Mouse (Mus musculus) gastrocnemius, adult 8-10 months (tissue): Measurements from ENCODE around the gene Sppl2b. TPM values are rescaled to one million over a fixed set of nuclear protein-coding genes. Genes with fewer than 3 reads are reported as not detected.

Source experiments
- DNase-seq, 2 experiments: peaks; one replicate each; pipeline ENCODE4 v3.0.0; 2022; ENCODE audit warnings: low spot score in 2 of 2
- microRNA-seq: library from miRNA; unstranded; fragments of <30 nt; microRNA quantifications from one replicate; pipeline ENCODE4 v1.2.0, GENCODE M21; 2022
- total RNA-seq, 4 experiments: library from RNA; stranded (reverse); gene quantifications; 2 replicates each; pipeline ENCODE4 v1.2.4; 2022

Gene Sppl2b
- total RNA-seq, 4 experiments from 2014 or later, result 11.3 to 12.5 (median 11.7) TPM

GRCm38 (mm10) chr10:80917336-80917778 is 62.3 kb downstream of the Sppl2b start:
- DNase-seq, result no peak

- DNase-seq, result peak in 1 of 2 experiments; percentile 60
Observed at GRCm38 (mm10) chr10:80917779-80918434, 62.8 kb downstream of the Sppl2b start, which contains the start of gene Lmnb2. Lmnb2 (minus strand) TSS chr10:80918245.

Small RNA genes lying within 50 kb of the gene (microRNA-seq; reads per million reads assigned to microRNA genes)
- 4.2 reads per million for gene Mir1982

Other genes with a start within 250 kb of the Sppl2b start
- under 1 TPM in 2 of 4 experiments, not detected in 2; 0.20 to 0.24 TPM for gene Gm49322, start 249.3 kb upstream of the Sppl2b start, total RNA-seq
- 100 to 1,000 TPM; 124 to 147 (median 144) TPM for gene Csnk1g2, start 232.4 kb upstream of the Sppl2b start, total RNA-seq
- 10 to 100 TPM; 36.7 to 40.7 (median 39.7) TPM for gene Btbd2, start 198.2 kb upstream of the Sppl2b start, total RNA-seq
- 100 to 1,000 TPM; 226 to 292 (median 253) TPM for gene Mknk2, start 177.2 kb upstream of the Sppl2b start, total RNA-seq
- gene Mob3a, start 153.3 kb upstream of the Sppl2b start, total RNA-seq, result 1 to 10 TPM; 2.6 to 3.6 (median 3.4) TPM
- gene Izumo4, start 153.1 kb upstream of the Sppl2b start, total RNA-seq, result 1 to 10 TPM; 1.0 to 3.1 (median 2.7) TPM
- gene Ap3d1, start 113.0 kb upstream of the Sppl2b start, total RNA-seq, result 10 to 100 TPM; 24.1 to 29.3 (median 27.8) TPM
- gene Dot1l, start 100.1 kb upstream of the Sppl2b start, total RNA-seq, result 10 to 100 TPM; 12.4 to 13.8 (median 13.5) TPM
- gene Sf3a2, start 57.1 kb upstream of the Sppl2b start, total RNA-seq, result 10 to 100 TPM; 26.0 to 33.2 (median 29.9) TPM
- gene Plekhj1, start 56.6 kb upstream of the Sppl2b start, total RNA-seq, result 10 to 100 TPM; 24.2 to 34.4 (median 32.0) TPM
- gene Amh, start 50.0 kb upstream of the Sppl2b start, total RNA-seq, result under 1 TPM in 3 of 4 experiments, not detected in 1; 0.22 to 0.40 (median 0.24) TPM
- gene Jsrp1, start 41.8 kb upstream of the Sppl2b start, total RNA-seq, result 100 to 1,000 TPM; 455 to 508 (median 490) TPM
- 1,000 to 10,000 TPM in 1 of 4 experiments, 100 to 1,000 TPM in 3; 735 to 1,031 (median 850) TPM for gene Oaz1, start 28.6 kb upstream of the Sppl2b start, total RNA-seq
- 10 to 100 TPM in 3 of 4 experiments, 1 to 10 TPM in 1; 7.4 to 12.5 (median 10.4) TPM for gene Lingo3, start 11.2 kb upstream of the Sppl2b start, total RNA-seq
- 10 to 100 TPM in 3 of 4 experiments, 1 to 10 TPM in 1; 6.2 to 19.0 (median 14.5) TPM for gene Lsm7, start 66 bp upstream of the Sppl2b start, total RNA-seq
- under 1 TPM in 1 of 4 experiments, not detected in 3; 0.13 TPM for gene Tmprss9, start 16.6 kb downstream of the Sppl2b start, total RNA-seq
- gene Timm13, start 45.7 kb downstream of the Sppl2b start, total RNA-seq, result 100 to 1,000 TPM; 119 to 143 (median 123) TPM
- 1 to 10 TPM; 2.1 to 4.0 (median 2.3) TPM for gene Lmnb2, start 63.0 kb downstream of the Sppl2b start, total RNA-seq
- gene Gadd45b, start 74.8 kb downstream of the Sppl2b start, total RNA-seq, result 10 to 100 TPM in 3 of 4 experiments, 1 to 10 TPM in 1; 6.8 to 31.8 (median 26.9) TPM
- gene Gng7, start 159.7 kb downstream of the Sppl2b start, total RNA-seq, result 1 to 10 TPM; 1.1 to 2.7 (median 1.7) TPM
- gene Diras1, start 170.4 kb downstream of the Sppl2b start, total RNA-seq, result under 1 TPM in 1 of 4 experiments, not detected in 3; 0.24 TPM
- 10 to 100 TPM; 12.9 to 15.3 (median 13.9) TPM for gene Slc39a3, start 182.2 kb downstream of the Sppl2b start, total RNA-seq
- gene Sgta, start 204.9 kb downstream of the Sppl2b start, total RNA-seq, result 100 to 1,000 TPM in 3 of 4 experiments, 10 to 100 TPM in 1; 99.1 to 108 (median 105) TPM
- gene Thop1, start 214.8 kb downstream of the Sppl2b start, total RNA-seq, result 10 to 100 TPM; 21.7 to 24.1 (median 22.9) TPM
- gene Creb3l3, start 243.6 kb downstream of the Sppl2b start, total RNA-seq, result under 1 TPM in 1 of 4 experiments, not detected in 3; 0.44 TPM